Mouse (Mus musculus) small intestine, adult 2 months (tissue): Measurements from ENCODE around the gene Klf9. TPM values are rescaled to one million over a fixed set of nuclear protein-coding genes. Genes with fewer than 3 reads are reported as not detected.

Experiments used
- H3K27ac ChIP-seq: fragments of 200-500 bp; 2 replicates; pipeline ENCODE4 v1.5.1; 2012; ENCODE audit warnings: low read depth, low read length, control low read depth, inconsistent platforms; ENCODE audit not compliant: insufficient read depth
- H3K27me3 ChIP-seq: fragments of 200-500 bp; 2 replicates; pipeline ENCODE4 v1.6.1; 2012; ENCODE audit warnings: mild to moderate bottlenecking, moderate library complexity, low read length, inconsistent platforms; ENCODE audit not compliant: control insufficient read depth, insufficient read depth
- H3K36me3 ChIP-seq: fragments of 200-500 bp; 2 replicates; pipeline ENCODE4 v1.6.1; 2012; ENCODE audit warnings: mild to moderate bottlenecking, low read length, control low read depth, inconsistent platforms; ENCODE audit not compliant: control insufficient read depth, insufficient read depth
- H3K4me1 ChIP-seq: fragments of 200-500 bp; 2 replicates; pipeline ENCODE4 v1.6.1; 2012; ENCODE audit warnings: low read length, inconsistent platforms, mixed read lengths; ENCODE audit not compliant: control insufficient read depth, insufficient read depth, insufficient read length
- H3K4me3 ChIP-seq: fragments of 200-500 bp; 2 replicates; pipeline ENCODE4 v1.5.1; 2012; ENCODE audit warnings: low read depth, mild to moderate bottlenecking, control low read depth, inconsistent platforms, low read length, moderate library complexity
- CTCF ChIP-seq: fragments of 200-500 bp; IDR thresholded peaks from 2 replicates; pipeline ENCODE4 v1.5.1; 2012; ENCODE audit warnings: low read depth, mild to moderate bottlenecking, control low read depth, inconsistent platforms, low read length, moderate library complexity, mixed read lengths; ENCODE audit not compliant: insufficient replicate concordance, insufficient read length; ENCODE audit errors: extremely low read depth
- POLR2A ChIP-seq: fragments of 200-500 bp; IDR thresholded peaks from 2 replicates; pipeline ENCODE4 v1.6.1; 2012; ENCODE audit warnings: low read depth, mild to moderate bottlenecking, control low read depth, inconsistent platforms, low read length, moderate library complexity
- WGBS: fragments of 180-500 bp; shearing (Covaris S2); methylation state at CpG from one replicate; pipeline ENCODE4 v1.1.7; 2018; 5-methylcytosine and 5-hydroxymethylcytosine counted together
- polyA plus RNA-seq: library from polyadenylated mRNA; depleted of rRNA; stranded (reverse); fragments of >200 nt; gene quantifications from 2 replicates; pipeline ENCODE4 v1.2.3, GENCODE M21; 2012

Klf9 gene
- polyA plus RNA-seq, 1 experiment: 16.2 TPM

DNA sequence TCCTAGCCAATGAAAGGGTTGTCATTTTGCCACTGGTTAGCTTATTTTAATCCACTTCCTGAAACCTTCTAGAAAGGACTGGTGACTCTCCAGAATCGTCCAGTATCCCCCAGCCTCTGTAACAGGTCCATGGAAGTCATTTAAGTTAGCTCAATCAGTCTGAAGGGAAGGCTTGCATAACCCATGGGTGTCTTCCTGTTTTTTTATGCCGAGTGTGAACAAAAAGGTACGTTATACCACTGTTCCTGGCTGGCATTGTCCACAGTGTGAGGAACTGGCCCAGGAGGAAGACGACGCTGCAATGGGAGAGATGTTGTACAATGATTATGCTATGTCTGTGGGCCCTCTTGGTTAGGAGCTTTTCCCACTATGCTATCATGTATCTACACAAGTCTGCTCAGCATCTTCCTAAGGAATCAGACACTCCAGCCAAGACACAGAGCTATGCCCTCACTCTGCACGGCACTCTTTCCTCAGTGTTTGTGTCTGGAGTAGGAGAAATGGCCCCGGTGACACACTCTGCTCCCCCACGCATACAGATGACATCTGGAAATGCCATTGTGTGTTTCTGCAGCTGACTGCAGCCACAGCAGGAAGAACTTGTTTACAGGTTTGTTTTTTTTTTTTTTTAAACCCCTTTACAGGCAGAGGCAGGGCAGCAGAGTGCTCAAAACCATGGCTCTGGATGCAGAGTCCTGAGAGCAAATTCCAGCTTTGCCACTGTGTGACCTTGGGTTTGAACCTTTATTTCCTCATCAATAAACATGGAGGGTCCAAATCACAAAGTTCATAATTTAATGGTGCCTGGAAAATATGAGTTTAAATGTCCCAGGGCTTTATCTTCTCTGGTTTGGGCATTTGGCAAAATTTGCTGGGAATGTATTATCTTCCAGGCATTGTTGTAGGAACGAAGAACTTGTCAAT, 15.5 kb upstream of the Klf9 start:
- WGBS: 74% methylated on average over 9 of the region's 9 CpGs
- TF ChIP-seq CTCF: no peak
- H3K4me1 ChIP-seq: peaks cover 5% of the 10 kb centered on the region; the same call in 1 of the 2 replicates
- H3K27me3 ChIP-seq: no peaks in the 10 kb centered on the region
- no peak overlapping the region for H3K27ac ChIP-seq
- no peaks in the 10 kb centered on the region for H3K36me3 ChIP-seq
- H3K4me3 ChIP-seq: no peak overlapping the region

DNA sequence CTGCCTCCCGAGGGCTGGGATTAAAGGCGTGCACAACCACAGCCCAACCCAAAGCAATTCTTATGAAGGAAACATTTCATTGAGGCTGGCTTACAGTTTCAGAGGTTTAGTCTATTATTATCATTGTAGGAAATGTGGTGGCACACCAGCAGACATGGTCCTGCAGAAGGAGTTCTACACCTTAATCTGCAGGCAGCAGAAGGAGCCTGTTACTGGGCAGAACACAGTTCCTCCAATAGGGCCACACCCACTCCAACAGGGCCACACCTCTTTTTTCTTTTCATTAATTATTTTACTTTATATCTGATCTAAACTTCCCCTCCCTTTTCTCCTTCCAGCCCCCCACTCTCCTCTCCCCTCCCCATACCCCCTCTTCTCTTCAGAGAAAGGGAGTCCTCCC, 11.1 kb upstream of the Klf9 start:
- Histone ChIP-seq H3K27ac (no peak overlapping the region), H3K36me3 (no peaks in the 10 kb centered on the region), H3K4me1 (peaks cover 16% of the 10 kb centered on the region; the same call in 1 of the 2 replicates), H3K27me3 (no peaks in the 10 kb centered on the region), H3K4me3 (no peak overlapping the region)
- WGBS: 93% methylated on average over 2 of the region's 2 CpGs
- TF ChIP-seq POLR2A (no peak), CTCF (no peak)

DNA sequence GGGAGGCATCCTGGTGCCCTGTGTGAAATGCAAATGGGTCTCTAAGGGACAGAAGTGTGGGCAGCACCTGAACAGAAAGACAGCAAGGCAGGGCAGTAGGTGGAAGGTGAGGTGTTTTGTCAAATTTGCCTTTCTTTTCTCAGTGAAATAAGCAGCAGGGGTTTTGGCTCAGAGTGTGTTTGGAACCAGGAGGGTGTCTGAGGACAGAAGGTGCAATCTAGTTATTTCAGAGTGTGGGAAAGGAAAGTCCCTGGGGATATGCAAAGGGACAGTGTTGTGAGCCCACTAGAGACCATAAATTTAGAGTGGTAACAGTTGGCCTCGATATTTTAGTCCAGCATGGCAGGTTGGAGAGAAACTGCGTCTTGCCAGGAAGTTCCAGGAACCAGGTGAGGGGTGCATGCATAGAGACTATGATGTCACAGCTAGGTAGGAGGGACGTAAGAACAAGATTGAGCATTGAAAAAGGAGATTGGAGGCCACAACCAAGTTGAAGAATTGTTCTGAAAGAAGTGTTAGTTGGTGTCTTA, 8.9 kb upstream of the Klf9 start:
- H3K36me3 ChIP-seq: no peaks in the 10 kb centered on the region
- no peak overlapping the region for H3K4me3 ChIP-seq
- no peaks in the 10 kb centered on the region for H3K27me3 ChIP-seq
- 70% methylated on average over 3 of the region's 3 CpGs for WGBS
- peak overlapping the region; percentile 100 for H3K27ac ChIP-seq
- H3K4me1 ChIP-seq: peaks cover 16% of the 10 kb centered on the region
- TF ChIP-seq CTCF: no peak
- TF ChIP-seq POLR2A: no peak

DNA sequence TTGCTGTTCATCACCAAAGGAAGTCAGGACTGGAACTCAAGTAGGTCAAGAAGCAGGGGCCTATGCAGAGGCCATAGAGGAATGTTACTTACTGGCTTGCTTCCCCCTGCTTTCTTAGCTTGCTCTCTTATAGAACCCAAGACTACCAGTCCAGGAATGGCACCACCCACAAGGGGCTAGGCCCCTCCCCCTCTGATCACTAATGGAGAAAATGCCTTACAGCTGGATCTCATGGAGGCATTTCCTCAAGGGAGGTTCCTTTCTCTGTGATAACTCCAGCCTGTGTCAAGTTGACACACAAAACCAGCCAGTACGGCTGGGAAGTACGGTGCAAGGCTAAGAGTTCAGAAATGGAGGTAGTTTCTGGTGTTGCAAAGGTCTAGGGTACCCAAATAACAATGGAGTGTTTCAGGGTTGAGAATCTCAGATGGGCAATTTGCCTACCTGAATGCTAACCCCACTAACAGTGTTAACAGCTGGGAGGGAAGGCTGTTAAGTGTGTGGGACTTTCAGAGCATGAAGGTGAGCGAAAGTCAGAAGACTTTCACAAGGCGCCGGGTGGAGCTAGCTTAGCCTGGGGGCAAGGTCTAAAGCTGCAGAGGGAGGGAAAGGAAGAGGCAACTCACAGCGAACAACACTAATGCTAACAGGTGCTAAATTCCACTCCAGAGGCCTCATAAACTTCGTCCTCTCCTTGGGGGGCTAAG, 8.2 kb upstream of the Klf9 start:
- peaks cover 16% of the 10 kb centered on the region for H3K4me1 ChIP-seq
- no peak overlapping the region for H3K4me3 ChIP-seq
- H3K27ac ChIP-seq: peak overlapping the region; percentile 100
- WGBS: 26% methylated on average over 7 of the region's 7 CpGs
- TF ChIP-seq CTCF (no peak), POLR2A (no peak; the same call in 1 of the 2 replicates)
- no peaks in the 10 kb centered on the region for H3K27me3 ChIP-seq
- H3K36me3 ChIP-seq: no peaks in the 10 kb centered on the region

DNA sequence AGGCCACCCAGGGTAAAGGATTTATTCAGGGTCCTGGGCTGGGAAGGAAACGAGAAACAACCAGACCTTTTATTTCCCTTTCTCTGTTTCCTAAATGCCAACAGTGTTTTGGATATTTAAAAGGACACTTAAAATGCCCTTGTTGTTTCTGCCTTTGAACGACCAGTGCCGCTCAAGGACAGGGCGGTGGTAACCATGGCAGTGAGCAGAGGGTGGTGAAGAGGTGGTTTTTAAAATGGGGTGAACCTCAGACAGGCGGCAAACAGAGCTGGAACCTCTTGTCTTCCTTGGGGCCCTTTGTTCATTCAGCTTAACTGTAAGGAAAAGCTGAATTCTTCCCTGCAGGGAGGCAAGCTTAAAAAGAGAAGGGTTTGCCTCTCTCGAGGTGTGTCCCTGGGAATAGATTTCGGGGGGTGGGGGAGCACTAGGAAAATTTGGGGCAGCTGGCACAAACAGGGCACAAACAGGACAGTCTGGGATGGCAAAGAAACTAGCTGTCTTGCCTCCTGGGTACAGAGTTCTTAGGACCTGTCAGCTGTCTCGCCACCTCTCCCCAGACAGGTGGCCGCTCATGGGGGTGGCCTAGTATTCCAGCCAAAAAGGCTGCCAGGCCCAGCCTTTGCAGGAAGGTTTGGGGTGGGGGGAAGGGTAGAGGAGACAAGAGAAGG, 7.5 kb upstream of the Klf9 start:
- TF ChIP-seq POLR2A (no peak), CTCF (no peak)
- WGBS: 14% methylated on average over 9 of the region's 9 CpGs
- H3K4me3 ChIP-seq: peak overlapping the region; percentile 60
- peaks cover 16% of the 10 kb centered on the region for H3K4me1 ChIP-seq
- no peaks in the 10 kb centered on the region for H3K27me3 ChIP-seq
- no peaks in the 10 kb centered on the region for H3K36me3 ChIP-seq
- peak overlapping the region; percentile 100 for H3K27ac ChIP-seq

- Histone ChIP-seq H3K27me3 (no peaks in the 10 kb centered on the region), H3K27ac (peak overlapping the region; percentile 100), H3K4me1 (peaks cover 16% of the 10 kb centered on the region), H3K4me3 (peak overlapping the region; percentile 60), H3K36me3 (no peaks in the 10 kb centered on the region)
- WGBS: 3% methylated on average over 14 of the region's 14 CpGs
- TF ChIP-seq POLR2A (peak; percentile 20; the same call in 1 of the 2 replicates), CTCF (no peak)
Observed at GRCm38 (mm10) chr19:23134095-23134440, 7.0 kb upstream of the Klf9 start.
